Mouse (Mus musculus) CD8-positive naive resting alpha-beta T cell, adult 2 months (primary cell): Measurements from ENCODE around the gene Atxn2l.
"Not testable (repeated sequence)": the region's sequence is repeated elsewhere in the genome, so short reads cannot be mapped to it uniquely, and the experiment has no call there.

Experiments used
- DNase-seq, 2 experiments: peaks; one replicate each; pipeline ENCODE4 v3.0.0; 2022; ENCODE audit warnings: low read depth in 2 of 2, low spot score in 2 of 2

The Atxn2l gene

DNA sequence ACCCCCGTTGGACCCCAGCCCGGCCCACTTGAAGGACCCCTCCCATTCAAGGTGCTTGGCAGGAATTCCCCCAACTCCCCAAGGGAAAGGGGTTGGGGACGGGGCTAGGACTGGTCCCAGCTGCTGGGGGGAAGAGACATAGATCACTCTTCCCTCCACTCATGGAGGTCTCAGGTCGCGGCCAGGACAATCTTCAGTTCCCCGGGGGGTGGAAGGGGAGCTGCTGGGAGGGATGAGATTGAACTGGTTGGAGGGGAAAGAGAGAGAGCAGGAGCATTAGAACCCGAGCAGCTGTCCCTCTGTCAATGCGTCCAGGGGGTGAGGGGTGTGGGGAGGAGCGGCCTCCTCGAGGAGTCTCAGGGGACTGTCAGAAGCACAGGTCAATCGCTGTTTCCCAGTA, 11.3 kb downstream of the Atxn2l start:
- DNase-seq, result no peak

DNA sequence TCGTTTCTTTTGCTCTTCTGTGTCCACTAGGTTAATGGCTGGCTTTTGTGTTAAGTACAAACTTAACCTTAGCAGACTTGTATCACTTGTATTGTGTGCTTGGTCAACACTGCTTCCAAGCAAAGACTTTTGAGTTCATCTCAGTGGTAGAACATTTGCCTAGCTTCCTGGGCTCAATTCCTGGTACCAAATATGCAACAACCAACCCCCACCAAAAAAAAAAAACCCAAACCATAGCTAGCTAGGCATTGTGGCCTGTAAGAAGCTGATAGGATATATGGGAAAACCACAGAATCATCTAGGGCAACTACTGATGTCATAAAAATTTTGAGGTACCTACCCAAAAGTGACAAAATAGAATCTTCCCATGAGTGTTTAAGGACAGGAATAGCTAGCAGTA, 12.2 kb downstream of the Atxn2l start:
- no peak for DNase-seq

DNA sequence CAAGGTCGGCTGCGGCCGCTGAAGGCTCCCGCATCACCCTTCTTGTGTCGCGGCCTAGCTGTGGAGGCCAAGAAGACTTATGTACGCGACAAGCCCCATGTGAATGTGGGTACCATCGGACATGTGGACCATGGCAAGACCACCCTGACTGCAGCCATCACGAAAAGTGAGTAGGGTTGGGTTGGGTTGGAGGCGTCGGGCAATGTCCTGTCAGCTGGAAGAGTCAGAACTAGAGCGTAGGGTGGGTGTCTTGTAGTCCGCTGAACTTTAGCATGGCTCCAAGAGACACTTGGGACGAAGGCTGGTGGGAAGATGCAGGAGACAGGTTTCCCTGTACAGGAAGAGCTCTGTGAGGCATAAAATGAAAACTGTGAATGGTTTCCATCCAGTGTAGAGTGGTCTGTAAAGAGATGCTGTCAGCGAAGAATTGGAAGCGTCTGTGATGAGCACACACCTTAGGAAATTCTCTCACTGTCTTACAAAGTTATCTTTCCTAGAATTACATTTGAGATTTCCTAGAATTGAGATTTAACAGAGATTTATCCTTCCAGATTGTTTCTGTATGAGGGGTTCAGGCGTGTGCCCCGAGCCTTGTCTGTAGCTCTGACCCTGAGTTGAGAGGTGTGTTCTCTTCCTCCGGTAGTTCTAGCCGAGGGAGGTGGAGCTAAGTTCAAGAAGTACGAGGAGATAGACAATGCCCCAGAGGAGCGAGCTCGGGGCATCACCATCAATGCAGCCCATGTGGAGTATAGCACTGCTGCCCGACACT, 15.4 kb downstream of the Atxn2l start:
- not testable (repeated sequence) for DNase-seq

DNA sequence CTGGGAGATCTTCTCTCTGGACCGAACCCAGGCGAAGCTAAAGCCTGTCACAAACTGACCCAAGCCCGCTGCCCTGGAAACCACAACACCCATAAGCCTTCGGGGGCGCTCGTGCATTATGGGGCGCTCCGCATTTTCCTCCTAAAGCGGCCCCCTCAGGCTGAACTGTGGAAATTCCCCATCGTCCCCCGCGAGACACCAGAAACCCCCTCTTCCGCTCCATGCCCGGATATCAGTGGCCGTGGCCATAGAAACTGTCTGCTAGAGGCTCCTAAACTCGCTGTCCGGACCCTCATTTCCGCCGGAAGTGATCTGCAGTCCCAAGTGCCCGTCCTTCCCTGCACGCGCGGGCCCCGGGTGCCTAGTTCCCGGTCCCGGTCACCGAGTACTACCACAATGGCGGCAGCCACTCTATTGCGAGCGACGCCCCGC, 16.2 kb downstream of the Atxn2l start, which contains the start of gene Tufm:
Tufm (plus strand) TSS at position 310 of the 432 bp plus-strand sequence.
- peak; percentile 85 to 89 for DNase-seq

DNA sequence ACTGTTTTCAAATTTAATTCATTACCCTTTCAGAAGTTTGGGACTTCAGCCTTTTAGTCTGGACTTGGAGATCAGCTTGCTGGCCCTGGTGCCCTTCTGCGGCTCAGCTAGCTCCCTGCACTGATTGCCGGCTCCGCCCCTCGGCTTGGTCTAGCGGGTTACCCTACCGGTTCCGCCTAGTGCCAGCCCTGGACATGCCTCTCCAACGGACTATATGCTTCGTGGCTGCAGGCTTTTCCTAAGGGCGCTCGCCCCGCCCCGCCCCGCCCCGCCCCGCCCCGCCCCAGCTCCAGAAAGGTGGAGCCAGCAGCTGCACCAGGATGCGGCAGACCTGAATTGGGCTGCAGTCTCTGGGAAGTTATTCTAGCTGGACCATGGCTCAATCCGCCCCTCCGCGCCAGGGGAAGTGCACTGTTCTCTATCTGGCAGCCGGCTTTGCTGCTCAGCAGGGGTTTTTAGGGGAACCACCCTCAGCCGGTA, 20.8 kb downstream of the Atxn2l start:
- DNase-seq, result no peak

DNA sequence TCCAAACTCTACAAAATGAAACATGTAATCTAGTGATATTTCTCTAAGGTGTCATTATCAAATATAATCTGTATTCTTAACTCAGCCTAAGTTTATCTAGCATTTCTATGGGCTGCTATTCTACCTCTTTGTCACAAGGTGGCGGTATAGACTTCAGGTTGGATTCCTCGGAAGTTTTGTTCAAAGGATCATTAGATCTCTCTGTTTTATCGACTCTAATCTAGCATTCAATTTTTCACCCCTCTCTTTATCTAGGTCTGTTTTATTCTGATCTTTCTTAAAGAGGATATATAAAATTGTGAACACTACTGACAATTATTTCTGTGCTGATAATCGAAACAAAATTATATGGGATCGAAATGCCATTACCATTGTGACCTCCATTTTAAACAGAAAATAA, 21.5 kb downstream of the Atxn2l start:
- peak in 1 of 2 experiments; percentile 30 for DNase-seq

DNA sequence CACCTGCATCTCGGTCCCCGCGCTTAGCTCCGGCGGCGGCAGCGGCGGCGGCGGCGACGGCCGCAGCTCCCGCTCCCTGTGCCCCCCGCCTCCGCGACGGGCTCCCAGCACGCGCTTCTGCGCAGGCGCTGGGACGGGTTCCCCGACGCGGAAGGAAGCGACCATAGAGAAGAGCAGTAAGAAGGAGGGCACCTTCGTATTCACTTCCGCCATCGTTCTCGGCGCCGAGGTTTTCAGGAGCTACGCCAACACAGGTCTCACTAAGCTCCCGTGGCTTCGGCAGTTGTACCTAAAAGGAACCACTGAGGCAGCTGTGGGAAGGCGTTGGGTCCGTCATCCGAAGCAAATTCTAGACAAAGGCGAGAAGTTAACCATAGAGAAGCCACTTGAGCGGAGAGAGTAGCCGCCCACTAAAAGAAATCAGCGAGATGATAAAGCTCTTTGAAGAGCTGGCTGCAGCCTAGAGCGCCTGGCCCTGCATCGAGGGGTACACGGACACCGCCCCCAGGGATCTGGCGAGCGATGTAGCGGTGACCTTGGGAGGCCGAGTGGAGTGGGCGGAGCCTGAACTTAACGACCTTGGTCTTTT, 28.1 kb downstream of the Atxn2l start, which contains the start of gene Sh2b1:
Sh2b1 (minus strand) TSS at position 432 of the 589 bp plus-strand sequence.
- DNase-seq, result peak; percentile 85

DNA sequence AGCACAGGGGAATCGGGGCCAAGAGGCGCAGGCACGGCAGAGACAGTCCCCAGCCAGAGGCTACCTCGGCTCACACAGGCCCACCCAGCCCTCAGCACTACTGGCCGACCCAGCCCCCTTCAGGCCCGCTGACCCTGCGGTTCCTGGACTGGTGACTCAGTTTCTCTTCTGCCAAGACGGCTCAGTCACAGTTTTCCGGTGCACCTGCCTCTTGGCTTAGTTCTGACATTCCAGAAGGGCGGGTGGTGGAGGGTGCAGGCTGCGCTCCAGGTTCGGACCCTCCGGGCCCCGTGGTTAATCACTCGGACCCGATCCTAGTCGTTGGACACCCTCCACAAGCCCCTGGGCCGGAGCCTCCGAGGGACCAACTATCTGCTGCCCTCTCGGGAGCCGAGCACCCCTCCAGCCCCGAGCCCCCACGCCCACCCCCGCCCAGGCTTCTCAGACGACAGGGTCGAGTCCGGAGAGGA, 28.7 kb downstream of the Atxn2l start:
- no peak for DNase-seq

DNA sequence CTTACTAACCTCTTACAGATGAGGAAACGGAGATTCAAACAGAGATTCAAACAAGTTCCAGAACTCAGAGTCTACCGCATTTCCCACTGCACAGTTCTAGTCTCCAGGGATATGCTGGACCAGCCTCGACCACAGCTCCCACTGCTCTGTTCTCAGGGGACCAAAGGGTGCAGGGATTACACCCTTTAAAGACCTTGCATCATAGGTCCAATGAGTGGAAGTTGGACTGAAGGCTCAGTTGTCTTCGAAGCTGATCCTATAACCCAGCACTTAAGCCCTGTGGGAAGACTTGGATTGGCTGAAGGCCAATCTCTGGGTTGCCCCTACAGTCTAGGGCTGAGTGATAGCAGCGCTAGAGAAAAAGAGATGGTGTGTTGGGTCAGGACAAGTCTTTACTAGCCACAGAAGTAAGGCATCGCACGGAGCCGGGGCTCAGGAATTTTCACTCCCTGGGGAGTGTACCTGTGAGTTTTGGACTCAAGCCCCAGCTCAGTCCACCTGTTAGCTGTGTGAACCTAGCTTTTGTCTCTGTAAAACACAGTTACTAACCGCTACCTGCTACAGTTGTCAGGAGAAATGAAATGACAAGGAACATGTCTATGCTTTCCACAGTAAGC, 29.7 kb downstream of the Atxn2l start:
- DNase-seq, result no peak

DNA sequence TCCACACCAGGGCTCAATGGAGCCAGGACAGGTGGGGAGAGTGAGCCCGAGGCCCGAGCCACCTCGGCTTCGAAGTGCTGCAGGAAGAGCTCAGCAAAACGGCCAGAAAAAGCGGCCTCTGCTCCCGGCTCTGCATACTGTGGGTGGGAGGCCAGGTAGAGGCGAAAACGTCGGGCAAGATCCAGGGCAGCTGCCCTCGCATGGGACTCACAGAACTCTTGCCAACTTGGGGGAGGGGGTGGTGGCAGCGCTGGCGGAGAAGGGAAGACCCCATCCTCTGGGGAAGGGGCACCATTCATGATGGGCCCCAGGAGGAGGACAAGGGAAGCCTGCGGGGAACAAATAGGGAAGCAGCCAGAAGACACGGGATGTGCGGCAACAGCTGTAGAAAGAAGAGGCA, 30.5 kb downstream of the Atxn2l start:
- DNase-seq, result no peak

DNA sequence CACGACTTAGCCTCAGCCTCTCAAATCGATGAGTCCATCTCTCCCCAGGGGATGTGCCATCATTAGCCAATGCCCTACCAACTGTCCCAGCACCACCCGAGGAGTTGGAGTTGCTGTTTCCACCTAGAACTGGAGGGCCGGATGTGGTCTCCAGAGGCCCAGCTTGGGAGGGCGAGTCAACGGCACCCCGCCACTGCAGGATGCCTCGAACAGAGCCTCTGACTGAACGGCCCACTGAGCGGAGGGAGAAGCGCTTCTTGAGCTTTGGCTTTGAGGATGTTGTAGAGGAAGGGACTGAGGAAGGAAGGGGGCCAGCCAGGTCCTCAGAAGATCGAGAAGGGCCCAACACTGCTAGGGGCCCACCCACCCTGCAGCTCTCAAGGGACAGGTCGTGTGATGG, 30.9 kb downstream of the Atxn2l start:
- DNase-seq, result peak; percentile 64 to 70

DNA sequence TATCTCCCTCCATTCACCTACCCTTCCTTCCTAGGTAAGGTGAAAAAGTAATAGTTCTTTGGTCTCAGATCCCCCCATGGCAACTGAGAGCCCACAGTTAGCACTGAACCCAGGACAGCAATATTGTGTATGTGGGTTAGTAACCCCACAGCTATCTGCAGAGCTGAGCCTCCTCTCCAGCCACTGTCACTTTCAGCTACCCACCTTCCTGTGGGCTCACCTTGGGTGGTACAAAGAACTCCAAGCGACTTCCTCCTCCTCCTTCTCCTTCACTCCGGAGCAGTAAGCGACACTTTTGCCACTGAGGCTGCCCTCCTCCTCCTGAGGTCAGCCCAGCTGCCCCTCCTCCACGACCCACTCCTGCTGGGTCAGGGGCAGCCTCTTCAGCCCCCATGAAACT, 31.4 kb downstream of the Atxn2l start:
- DNase-seq, result no peak

DNA sequence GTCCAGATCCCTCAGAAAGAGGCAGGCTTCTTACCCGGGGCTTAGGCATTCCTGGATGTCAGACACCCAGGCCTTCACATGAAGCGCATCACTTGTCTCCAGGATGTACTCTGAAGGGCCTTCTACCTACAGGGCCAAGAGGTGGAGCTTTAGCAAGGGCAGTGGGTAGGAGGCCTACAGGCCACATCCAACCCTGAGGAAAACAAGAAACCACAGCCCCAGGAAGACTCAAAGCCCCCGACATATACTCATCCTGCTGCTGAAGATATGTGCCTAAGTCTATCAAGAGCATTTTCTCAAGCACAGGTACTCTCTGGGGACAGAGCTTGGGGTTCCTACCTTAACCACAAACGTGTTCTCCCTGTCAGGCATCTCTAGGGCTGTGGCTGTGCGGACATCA, 31.9 kb downstream of the Atxn2l start:
- DNase-seq, result no peak

DNA sequence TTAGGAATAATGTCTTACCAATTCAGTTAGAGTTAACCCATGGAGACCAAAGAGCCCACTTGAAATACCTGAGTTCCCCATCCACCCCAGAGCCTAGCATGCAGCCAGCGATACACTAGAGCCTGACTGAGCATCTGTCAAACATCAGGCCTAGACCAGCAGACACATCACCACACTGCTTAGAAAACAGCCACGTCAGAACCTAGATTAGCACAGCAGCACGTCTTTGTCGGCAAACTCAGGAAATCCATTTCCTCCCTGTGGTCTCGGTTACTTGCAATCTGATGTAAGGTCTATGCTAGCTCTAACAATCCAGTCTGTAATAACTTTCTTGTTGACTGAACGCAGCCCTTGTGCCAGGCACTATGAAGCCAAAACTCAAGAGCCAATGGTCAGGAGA, 33.2 kb downstream of the Atxn2l start:
- peak; percentile 72 to 77 for DNase-seq

DNA sequence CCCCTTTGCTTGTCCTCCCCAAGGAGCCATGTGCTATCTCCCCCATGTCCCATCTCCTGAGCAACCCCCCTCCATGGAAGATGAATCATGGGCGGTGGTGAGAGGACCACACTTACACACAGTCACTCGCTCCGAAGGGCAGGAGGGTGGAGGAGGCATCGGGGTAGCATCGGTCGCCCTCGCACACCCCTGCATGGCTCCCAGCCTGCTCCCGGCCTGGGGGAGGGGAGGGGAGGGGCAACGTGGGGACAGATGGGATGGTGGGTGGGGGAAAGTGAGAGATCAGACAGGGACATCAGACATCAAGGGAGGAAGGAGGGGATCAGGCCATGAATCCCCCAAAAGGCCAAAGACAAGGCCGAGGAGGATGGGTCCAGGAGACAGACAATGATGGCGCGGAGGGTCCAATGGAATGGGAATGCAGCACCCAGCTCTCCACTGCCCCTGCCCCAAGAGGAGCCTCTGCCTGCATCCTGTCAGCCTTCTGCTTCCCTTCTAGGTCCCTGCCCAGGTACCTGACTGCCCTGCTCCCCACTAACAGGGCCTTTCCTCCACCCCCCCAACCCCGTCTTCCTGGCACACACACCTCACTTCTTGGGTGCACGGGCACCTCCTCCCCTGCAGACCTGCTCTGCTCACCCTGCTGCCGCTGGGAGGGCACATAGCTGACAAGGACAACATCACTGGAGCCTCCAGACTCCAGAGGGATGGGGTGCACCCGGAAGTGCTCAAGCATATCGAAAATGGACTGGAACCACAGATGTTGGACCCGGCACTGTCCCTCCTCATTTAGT, 35.2 kb downstream of the Atxn2l start:
- DNase-seq, result no peak

DNA sequence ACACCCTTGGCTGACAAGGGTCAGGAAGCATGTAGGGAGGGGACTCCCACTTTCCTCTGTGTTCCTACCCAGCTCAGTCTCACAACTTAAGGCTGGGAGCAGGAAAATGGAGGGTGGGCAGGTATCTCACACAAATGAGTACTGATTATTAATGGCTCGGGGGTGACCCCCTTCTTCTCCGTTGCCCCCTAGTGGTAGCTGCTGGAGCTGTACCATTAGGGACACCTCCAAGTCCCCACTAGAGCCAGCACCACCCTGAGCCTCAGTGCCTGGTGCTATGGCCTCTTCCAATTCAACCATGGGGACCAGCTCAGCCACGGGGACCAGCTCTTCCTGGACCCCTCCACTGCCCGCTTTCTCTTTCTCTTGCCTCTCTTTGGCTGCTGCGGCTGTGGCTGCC, 36.0 kb downstream of the Atxn2l start:
- DNase-seq, result peak; percentile 46 to 56

DNA sequence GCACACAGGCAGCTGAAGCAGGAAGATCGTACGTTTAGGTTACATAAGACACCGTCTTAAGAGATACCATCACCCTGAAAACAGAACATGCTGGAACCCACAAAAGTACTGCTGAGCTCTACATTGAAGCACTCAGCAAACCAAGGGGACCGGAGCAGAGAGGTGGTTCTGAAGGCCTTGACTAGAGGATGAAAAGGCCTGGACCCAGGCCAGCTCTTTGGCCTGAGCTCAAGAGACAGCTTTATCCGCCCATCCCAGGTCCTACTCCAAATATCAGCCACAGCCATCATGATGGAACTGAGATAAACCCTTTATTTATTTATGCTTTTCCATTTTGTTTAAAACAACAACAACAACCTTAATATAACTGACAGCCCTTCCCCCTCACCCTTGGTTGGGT, 36.5 kb downstream of the Atxn2l start:
- no peak for DNase-seq

DNA sequence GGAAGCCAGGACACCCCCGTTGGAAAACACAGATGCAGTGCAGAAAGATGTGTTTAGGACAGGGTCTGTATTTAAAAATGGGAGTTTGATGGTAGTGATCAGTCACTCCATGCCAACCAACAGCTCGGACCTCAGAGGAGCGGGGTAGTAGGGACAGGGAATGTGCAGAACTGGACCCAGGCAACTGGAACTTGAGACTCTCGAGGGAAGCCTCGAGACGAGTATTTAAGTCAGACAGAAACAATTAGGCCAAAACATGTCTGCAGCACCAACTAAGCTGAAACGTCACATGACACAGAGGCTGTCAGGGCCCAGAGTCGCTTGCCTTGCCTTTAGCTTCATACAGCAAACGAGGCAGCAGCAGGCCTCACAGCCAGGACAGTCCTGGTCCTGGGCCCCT, 37.1 kb downstream of the Atxn2l start:
- no peak for DNase-seq

DNA sequence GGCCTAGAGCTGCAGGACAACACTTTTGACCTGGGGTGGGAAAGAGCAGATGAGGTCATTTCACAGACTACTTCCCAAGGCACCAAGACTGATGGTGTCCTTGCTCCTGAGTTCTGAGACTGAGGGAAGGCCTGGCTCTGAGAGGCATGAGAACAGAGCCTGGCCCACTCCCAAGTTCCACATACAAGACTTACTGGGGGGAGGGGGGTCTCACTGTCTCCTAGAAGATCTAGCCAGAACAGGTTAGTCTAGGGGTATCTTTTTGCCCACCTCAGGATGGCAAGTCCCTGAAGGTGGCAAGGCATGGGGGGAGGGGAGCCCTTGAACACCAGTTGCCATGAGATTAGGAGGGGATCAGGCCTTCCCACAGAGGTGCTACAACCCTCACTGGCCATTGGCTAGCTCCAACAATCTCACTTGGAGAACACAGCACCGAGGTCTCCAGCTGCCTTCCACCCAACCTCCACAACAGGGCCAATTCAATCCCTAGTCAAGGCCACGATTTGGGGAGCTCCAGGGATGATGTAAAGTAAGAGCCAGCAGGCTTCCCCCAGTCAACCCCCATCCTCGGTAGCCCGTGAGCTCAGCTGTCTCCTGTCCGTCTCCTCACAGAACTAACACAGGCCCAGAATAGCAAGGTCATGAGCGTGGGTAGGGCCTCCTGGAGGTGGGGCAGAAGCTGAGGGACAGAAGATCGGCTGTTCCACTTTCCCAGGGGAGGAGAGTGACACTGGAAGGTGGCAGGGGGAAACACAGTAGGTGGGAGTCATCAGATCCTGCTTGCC, 37.8 kb downstream of the Atxn2l start:
- no peak for DNase-seq

DNA sequence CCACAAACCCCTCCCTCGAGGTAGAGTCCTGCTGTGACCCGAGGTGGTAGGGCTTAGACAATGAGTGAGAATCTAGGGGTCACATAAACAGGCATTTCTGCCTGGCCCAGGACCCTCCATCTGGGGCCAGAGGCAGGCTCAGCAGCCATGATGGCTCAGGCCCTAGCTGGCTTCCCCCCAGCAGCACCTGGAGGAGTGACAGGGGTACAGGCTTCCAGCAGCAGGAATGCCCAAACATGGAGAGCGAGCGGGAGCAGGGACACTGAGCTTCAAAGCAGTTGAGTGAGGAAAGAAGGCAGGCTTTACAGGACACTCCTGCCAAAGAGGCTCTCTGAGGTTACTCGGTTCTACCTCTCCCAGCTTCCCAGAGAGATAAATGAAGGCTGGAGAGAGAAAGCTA, 38.4 kb downstream of the Atxn2l start:
- DNase-seq, result no peak
